Mouse (Mus musculus): ENCODE data around the gene Hmgb3.

Hmgb3 gene

GRCm38 (mm10) chrX:71589181-71589580 lies 33.5 kb downstream of the Hmgb3 start:
- no peak for DNase-seq (ENCODE audit: low spot score in 2 of 2)

- peak in 1 of 2 experiments; percentile 3 for DNase-seq (ENCODE audit: low spot score in 2 of 2)
Measured at GRCm38 (mm10) chrX:71601052-71601611, 45.4 kb downstream of the Hmgb3 start.
